Mouse (Mus musculus): ENCODE results near the gene Cdhr1. TPM values are rescaled to one million over a fixed set of nuclear protein-coding genes. Genes with fewer than 3 reads are reported as not detected.

Gene Cdhr1
- polyA plus RNA-seq, 1 experiment = not detected

GRCm38 (mm10) chr14:37095556-37095955 is 2.6 kb downstream of the Cdhr1 start:
- H3K27me3 ChIP-seq (replicated peaks) = peaks cover 53% of the 10 kb centered on the region
- peaks cover 10% of the 10 kb centered on the region for H3K4me1 ChIP-seq
- H3K4me3 ChIP-seq (replicated peaks) = no peak overlapping the region
- TF ChIP-seq FLI1 (IDR thresholded peaks at IDR 0.05; ENCODE audit: low read length) (no peak), GATA1 (IDR thresholded peaks at IDR 0.05; ENCODE audit: borderline replicate concordance, low read length) (no peak)
- peaks cover under 1% of the 10 kb centered on the region; the same call in 1 of the 2 replicates for H3K9me3 ChIP-seq
- H3K36me3 ChIP-seq (replicated peaks; ENCODE audit: low read length) = no peaks in the 10 kb centered on the region

DNA sequence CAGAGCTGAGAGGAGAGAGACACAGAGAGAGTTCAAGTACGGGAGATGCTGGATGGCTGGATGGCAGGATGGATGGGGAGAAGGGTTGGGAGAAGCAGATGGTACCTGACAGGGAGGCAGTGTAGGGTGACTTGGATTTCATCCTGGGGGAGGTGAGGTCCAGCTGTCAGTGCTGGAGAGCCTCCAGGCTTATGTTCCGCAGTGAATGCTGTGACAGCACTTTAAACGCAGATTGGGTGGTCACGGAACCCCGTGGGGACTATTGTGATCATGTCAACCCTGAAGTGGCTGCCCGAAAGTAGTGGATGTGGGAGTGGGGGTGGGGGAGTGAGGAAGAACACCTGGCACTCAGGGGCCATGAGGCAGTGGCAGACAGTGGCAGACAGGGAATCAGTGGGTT is 3.7 kb downstream of the Cdhr1 start:
- Histone ChIP-seq H3K4me3 (replicated peaks) (no peak overlapping the region), H3K4me1 (peaks cover 10% of the 10 kb centered on the region), H3K9me3 (peaks cover 10% of the 10 kb centered on the region), H3K36me3 (replicated peaks; ENCODE audit: low read length) (no peaks in the 10 kb centered on the region), H3K27me3 (replicated peaks) (peaks cover 51% of the 10 kb centered on the region)
- no peak for TF ChIP-seq FLI1 (IDR thresholded peaks at IDR 0.05; ENCODE audit: low read length)
- TF ChIP-seq GATA1 (IDR thresholded peaks at IDR 0.05; ENCODE audit: borderline replicate concordance, low read length) = no peak

GRCm38 (mm10) chr14:37083755-37084154 is 14.4 kb downstream of the Cdhr1 start:
- no peaks in the 10 kb centered on the region for H3K4me1 ChIP-seq
- H3K36me3 ChIP-seq (replicated peaks; ENCODE audit: low read length) = no peaks in the 10 kb centered on the region
- H3K4me3 ChIP-seq (replicated peaks) = no peak overlapping the region
- H3K27me3 ChIP-seq (replicated peaks) = peaks cover 3% of the 10 kb centered on the region
- no peak for TF ChIP-seq FLI1 (IDR thresholded peaks at IDR 0.05; ENCODE audit: low read length)
- no peak for TF ChIP-seq GATA1 (IDR thresholded peaks at IDR 0.05; ENCODE audit: borderline replicate concordance, low read length)
- peaks cover 13% of the 10 kb centered on the region; the same call in 1 of the 2 replicates for H3K9me3 ChIP-seq

- Histone ChIP-seq H3K4me3 (replicated peaks) (no peak overlapping the region), H3K4me1 (no peaks in the 10 kb centered on the region), H3K9me3 (0 out of 2 replicates have a peak, but pooled peaks cover 7% of the 10 kb centered on the region), H3K36me3 (replicated peaks; ENCODE audit: low read length) (no peaks in the 10 kb centered on the region), H3K27me3 (replicated peaks) (no peaks in the 10 kb centered on the region)
- TF ChIP-seq GATA1 (IDR thresholded peaks at IDR 0.05; ENCODE audit: borderline replicate concordance, low read length) (no peak), FLI1 (IDR thresholded peaks at IDR 0.05; ENCODE audit: low read length) (no peak)
These were observed 17.4 kb downstream of the Cdhr1 start for GRCm38 (mm10) chr14:37080724-37081123.

DNA sequence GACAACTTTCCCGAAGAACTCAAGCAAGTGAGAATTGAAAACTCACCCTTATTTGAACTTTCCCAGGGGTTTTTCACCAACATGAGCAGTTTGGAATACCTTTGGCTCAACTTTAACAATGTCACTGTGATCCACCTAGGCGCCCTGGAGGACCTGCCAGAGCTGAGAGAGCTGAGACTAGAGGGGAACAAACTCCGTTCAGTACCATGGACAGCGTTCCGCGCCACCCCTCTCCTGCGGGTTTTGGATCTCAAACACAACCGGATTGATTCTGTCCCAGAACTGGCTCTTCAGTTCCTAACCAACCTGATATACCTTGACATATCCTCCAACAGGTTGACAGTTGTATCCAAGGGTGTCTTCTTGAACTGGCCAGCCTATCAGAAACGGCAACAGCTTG is 29.6 kb downstream of the Cdhr1 start:
- H3K4me1 ChIP-seq = no peaks in the 10 kb centered on the region
- no peak for TF ChIP-seq GATA1 (IDR thresholded peaks at IDR 0.05; ENCODE audit: borderline replicate concordance, low read length)
- no peak for TF ChIP-seq FLI1 (IDR thresholded peaks at IDR 0.05; ENCODE audit: low read length)
- H3K9me3 ChIP-seq = 0 out of 2 replicates have a peak, but pooled peaks cover 7% of the 10 kb centered on the region
- H3K4me3 ChIP-seq (replicated peaks) = no peak overlapping the region
- H3K27me3 ChIP-seq (replicated peaks) = no peaks in the 10 kb centered on the region
- H3K36me3 ChIP-seq (replicated peaks; ENCODE audit: low read length) = no peaks in the 10 kb centered on the region

- H3K9me3 ChIP-seq = 0 out of 2 replicates have a peak, but pooled peaks cover 7% of the 10 kb centered on the region
- H3K4me3 ChIP-seq (replicated peaks) = no peak within 1 kb of the TSS
- TF ChIP-seq GATA1 (IDR thresholded peaks at IDR 0.05; ENCODE audit: borderline replicate concordance, low read length) (no peak), FLI1 (IDR thresholded peaks at IDR 0.05; ENCODE audit: low read length) (no peak)
- H3K4me1 ChIP-seq = no peaks in the 10 kb centered on the region
- H3K27me3 ChIP-seq (replicated peaks) = no peaks in the 10 kb centered on the region
- no peaks in the 10 kb centered on the region for H3K36me3 ChIP-seq (replicated peaks; ENCODE audit: low read length)
These were observed 30.5 kb downstream of the Cdhr1 start, which contains the start of gene Lrit2 for GRCm38 (mm10) chr14:37067629-37068028. Gene Lrit2, plus strand, starts transcription at chr14:37067929.

DNA sequence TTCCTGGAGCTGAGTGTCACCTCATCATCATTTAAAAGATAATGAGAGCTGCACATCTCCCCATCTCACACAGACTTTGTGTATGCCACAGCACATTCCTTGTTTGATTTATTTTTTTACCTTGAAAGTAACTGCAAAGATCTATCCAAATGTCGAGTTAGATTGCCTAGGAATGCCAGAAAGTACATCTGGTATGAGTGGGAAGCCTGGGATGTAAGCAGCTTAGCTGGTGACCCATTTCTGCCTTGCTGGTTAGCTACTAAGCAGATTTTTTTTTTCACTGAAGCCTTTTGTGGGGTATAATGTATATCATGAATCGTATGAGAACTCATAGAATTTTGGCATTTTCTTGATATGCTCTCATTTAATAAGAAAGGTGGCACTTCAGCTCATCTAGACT is 31.5 kb downstream of the Cdhr1 start:
- Histone ChIP-seq H3K4me1 (no peaks in the 10 kb centered on the region), H3K27me3 (replicated peaks) (no peaks in the 10 kb centered on the region), H3K4me3 (replicated peaks) (no peak overlapping the region), H3K9me3 (peaks cover 1% of the 10 kb centered on the region; the same call in 1 of the 2 replicates), H3K36me3 (replicated peaks; ENCODE audit: low read length) (no peaks in the 10 kb centered on the region)
- TF ChIP-seq FLI1 (IDR thresholded peaks at IDR 0.05; ENCODE audit: low read length) (no peak), GATA1 (IDR thresholded peaks at IDR 0.05; ENCODE audit: borderline replicate concordance, low read length) (no peak)

DNA sequence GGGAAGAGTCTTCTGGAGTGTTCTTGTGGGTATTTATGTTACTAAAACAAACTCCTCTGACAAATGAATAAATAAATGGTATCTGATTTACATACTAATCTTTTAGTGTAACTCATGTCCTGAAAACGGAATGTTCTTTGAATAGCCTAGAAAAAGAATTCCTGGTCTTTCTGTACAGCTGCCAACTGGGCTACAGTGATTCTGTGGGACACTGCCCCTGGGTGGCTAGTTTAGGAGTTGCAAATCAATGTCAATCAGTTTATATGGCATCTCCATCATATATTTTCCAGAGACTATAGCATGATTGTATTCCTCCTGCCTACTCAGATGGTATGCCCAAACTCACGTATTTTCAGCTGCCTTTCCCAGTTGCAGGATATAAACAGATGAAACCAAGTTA is 33.3 kb downstream of the Cdhr1 start:
- no peak for TF ChIP-seq GATA1 (IDR thresholded peaks at IDR 0.05; ENCODE audit: borderline replicate concordance, low read length)
- no peak for TF ChIP-seq FLI1 (IDR thresholded peaks at IDR 0.05; ENCODE audit: low read length)
- H3K4me3 ChIP-seq (replicated peaks) = no peak overlapping the region
- H3K9me3 ChIP-seq = peaks cover 4% of the 10 kb centered on the region; the same call in 1 of the 2 replicates
- H3K27me3 ChIP-seq (replicated peaks) = no peaks in the 10 kb centered on the region
- no peaks in the 10 kb centered on the region for H3K36me3 ChIP-seq (replicated peaks; ENCODE audit: low read length)
- H3K4me1 ChIP-seq = no peaks in the 10 kb centered on the region

DNA sequence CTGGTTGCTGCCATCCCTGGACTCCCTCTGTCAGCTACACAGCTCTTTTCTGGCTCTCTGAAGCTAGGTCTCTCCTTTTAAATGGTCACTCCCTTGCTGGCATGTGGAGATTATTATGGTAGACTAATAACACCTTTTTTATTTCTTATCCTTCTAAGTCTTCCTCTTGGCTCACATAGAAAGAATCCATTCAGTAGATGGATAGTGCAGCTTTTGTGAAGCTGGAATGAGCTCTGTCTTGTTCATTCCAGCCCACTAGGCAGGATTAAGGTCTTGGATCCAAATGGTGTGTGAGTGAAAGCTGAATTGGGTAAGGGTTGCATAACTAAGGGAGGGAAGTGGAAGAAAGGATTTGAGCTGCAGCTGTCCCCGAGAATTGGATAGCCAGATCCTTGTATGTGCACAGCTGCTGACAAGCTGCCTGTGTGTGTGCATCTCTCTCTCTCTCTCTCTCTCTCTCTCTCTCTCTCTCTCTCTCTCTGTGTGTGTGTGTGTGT is 49.2 kb downstream of the Cdhr1 start, which contains the start of gene Rgr:
Rgr (minus strand) TSS at position 51 of the 497 bp plus-strand sequence.
- TF ChIP-seq FLI1 (IDR thresholded peaks at IDR 0.05; ENCODE audit: low read length) = no peak
- no peak for TF ChIP-seq GATA1 (IDR thresholded peaks at IDR 0.05; ENCODE audit: borderline replicate concordance, low read length)
- Histone ChIP-seq H3K36me3 (replicated peaks; ENCODE audit: low read length) (no peaks in the 10 kb centered on the region), H3K4me1 (no peaks in the 10 kb centered on the region), H3K9me3 (peaks cover 11% of the 10 kb centered on the region), H3K27me3 (replicated peaks) (no peaks in the 10 kb centered on the region), H3K4me3 (replicated peaks) (no peak within 1 kb of the TSS)

GRCm38 (mm10) chr14:37034432-37034831 is 63.7 kb downstream of the Cdhr1 start:
- no peak overlapping the region for H3K4me3 ChIP-seq (replicated peaks)
- peaks cover 5% of the 10 kb centered on the region for H3K27me3 ChIP-seq (replicated peaks)
- H3K36me3 ChIP-seq (replicated peaks; ENCODE audit: low read length) = no peaks in the 10 kb centered on the region
- TF ChIP-seq GATA1 (IDR thresholded peaks at IDR 0.05; ENCODE audit: borderline replicate concordance, low read length) = no peak
- no peaks in the 10 kb centered on the region for H3K4me1 ChIP-seq
- H3K9me3 ChIP-seq = no peaks in the 10 kb centered on the region
